Mouse (Mus musculus) ovary, postnatal 10 days (tissue): ENCODE data around the gene Six4.
"Not testable (repeated sequence)": the region's sequence is repeated elsewhere in the genome, so short reads cannot be mapped to it uniquely, and the experiment has no call there.

Experiments used
- DNase-seq: peaks from one replicate; pipeline ENCODE4 v3.0.0; 2022; ENCODE audit warnings: low spot score

Gene Six4

DNA sequence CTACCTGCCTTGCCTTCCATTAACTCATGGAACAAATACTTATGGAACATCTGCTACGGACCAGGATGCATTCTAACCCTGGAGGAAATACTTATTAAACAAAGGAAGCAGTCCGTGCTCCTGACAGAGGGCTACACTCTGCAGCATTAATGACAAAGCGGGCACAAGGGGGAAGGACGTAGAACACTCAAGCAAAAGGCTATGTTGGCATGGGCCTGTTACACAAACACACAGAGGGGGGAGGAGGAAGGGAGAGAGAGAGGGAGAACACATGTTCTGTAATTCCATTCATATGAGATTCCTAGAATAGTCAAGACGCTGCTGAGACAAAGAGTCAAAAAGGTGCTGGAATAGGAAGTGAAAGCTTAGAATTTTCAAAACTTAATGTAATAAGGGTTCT, 24.8 kb downstream of the Six4 start:
- DNase-seq = no peak

DNA sequence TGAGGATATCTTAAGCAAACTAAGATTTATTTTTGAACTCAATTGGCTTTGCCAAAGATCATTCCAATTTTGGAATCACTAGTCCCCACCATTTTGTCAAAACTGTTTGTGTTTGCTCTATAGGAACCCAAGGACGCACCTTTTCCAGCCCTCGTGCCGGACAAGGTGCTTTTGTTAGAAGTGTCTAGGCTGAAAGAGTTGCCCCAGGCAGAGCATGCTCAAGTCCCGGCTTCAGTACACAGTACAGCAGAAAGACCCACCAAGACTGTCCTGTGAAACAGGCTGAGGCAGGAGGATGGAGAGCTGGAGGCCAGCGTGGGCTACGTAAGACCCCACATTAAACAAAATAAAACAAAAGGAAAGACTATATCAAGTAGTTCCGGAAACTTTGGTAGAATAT, 26.2 kb downstream of the Six4 start:
- DNase-seq = no peak

- no peak for DNase-seq
These were observed 27.3 kb downstream of the Six4 start for GRCm38 (mm10) chr12:73085739-73086630.

- no peak for DNase-seq
These were observed 29.5 kb downstream of the Six4 start for GRCm38 (mm10) chr12:73083773-73084172.

DNA sequence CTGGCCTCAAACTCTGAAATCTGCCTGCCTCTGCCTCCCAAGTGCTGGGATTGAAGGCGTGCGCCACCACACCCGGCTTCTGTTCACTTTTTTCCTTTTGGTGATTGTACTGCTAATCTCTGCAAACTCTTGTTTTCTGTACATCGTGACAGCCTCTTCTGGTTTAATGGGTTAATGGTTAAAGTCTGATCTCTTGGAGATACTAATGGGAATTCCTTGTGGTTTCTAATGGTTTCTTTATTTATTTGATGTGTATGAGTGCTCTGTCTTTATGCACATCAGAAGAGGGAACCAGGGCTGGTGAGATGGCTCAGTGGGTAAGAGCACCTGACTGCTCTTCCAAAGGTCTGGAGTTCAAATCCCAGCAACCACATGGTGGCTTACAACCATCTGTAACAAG, 31.4 kb downstream of the Six4 start:
- not testable (repeated sequence) for DNase-seq

DNA sequence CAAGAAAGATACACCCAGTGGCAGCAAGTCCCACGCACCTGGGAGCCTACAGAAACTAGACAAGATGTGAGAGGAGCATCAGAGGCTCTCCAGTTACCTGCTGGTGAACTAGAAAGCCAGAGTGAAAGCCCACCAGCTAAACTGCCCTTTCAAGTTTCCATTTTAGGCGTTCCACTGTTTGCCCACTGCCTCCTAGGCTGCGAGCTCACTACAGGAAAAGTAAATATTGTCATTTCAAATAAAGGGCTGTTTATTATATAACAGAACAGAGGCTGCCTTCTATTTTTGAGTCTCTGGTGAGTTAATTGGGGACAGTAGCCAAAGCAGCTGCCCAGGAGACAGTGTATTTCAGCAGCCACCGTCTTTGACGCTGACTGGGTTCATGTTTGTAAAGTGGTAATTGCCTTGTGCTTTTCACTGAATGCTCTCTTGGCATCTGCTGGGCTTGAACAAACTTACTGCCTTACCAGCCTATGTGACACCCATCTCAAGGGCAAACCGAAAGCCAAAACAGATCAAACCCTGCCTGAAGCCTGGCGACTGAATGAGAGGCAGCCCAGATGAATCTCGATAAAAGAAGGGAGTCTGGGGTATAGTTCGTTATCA, 52.3 kb downstream of the Six4 start:
- no peak for DNase-seq

DNA sequence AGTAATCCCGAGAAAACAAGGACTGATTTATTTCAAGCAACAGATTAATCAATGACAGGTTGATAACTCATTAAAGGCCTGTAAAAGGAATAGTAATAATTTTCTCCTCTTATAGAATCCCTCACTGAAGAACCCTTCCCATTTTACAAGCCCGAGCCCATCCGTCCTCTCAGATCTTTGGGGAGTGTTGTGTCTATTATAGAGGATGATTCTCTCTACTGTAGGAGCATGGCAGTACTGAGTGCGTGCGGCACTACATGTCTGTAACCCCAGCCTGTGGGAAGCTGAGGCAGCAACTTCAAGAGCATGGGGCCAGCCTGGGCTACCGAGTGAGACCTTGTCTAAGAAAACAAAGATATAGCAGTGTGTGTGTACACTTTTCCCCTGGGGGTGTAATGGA, 55.8 kb downstream of the Six4 start:
- DNase-seq = no peak

- no peak for DNase-seq
These were observed 57.8 kb downstream of the Six4 start for GRCm38 (mm10) chr12:73055451-73055850.

GRCm38 (mm10) chr12:73054576-73055185, 58.6 kb downstream of the Six4 start:
- no peak for DNase-seq

GRCm38 (mm10) chr12:73053668-73054241, 59.5 kb downstream of the Six4 start, which contains the start of gene Six1:
Gene Six1, minus strand, starts transcription at chr12:73053887.
- peak; percentile 36 for DNase-seq

DNA sequence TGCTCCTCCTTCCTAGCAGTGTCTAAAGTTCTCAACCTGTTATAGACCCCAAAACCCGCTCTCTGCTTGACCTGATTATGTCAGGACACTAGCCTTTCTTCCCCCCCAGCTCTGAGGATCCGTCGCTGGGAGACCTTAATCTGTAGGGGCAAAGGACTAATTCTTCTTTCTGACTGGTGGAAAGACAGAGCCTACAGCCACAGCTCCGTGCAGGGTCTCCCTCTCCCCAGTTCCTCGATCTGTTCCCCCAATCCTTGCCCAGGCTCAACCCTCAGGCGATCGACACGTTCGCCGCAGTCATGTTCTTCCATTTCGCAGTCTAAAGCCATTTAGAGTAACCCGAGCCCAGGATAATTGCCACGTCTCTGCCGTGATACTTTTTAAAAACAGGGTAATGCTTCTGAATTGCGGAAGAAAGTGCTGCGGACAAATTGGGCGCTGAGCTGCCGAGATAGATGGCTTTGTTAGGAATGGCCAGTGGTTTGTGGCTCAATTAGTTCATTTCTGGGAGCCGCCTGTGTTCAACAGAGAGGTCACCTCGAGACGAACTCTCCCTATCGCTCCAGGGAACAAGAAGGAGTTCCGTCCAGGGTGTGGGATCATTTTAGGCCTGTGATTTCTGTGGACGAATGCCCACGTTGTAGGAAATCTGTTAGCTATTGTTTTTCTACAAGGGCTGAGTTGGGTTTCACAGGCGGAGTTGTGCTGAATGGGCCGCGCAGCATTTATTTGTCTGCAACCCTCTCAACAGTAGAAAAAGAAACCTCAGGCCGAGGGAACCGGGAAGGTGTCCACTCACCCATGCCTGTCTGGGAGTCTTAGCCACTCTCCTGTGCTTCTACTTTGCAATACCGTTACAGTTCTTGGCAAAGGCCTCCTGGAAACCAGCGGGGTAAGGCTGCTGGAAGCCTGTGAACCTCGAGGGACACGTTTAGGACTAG, 60.3 kb downstream of the Six4 start:
- no peak for DNase-seq

DNA sequence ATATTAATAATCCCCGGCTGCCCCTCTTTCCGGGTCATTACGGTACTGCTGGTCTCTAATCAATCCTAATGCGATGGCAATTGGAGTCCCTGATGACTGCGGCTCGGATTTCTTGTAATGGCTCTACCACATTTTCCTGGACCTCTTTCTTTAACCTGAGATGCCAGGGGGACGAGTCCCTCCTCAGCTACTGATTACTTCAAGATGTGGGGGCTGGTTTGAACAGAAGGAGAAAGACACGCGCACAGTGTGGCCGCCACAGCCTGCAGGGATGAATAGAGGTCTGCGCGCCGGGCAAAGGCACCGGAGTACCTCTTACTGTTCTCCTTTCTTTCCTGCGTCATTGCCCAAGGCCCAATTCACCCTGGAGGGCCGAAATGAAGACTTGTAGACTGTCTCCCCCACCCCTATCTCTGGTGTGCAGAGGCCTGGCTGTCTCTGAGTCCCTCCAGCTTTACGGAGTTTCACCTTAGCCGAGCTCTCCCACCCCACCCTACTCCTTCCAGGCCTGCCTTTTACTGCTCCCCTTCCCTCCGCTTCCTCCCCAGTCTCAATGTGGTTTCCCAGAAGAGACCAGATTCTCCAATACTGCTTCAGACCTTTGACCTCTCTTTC, 61.1 kb downstream of the Six4 start:
- no peak for DNase-seq

- DNase-seq = no peak
These were observed 62.3 kb downstream of the Six4 start for GRCm38 (mm10) chr12:73050811-73051580.

DNA sequence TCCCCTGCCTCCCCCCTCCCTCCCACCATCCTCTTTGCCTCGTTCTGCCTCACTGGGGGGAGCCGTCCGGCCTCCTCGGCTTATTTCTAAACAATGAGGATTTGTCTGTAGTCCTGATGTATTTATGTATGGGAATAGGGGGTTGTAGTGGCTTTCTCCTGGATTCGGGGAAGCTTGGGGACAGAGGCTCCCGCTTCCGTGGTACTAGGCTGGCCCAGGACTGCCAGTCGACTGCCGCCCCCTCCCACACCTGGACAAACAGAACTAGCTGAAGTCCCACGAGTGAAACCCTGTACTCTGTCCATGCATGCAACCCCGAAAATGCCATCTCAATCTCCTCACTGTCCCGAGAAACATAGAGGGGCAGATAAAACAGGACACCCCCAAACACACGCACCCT, 63.0 kb downstream of the Six4 start:
- DNase-seq = no peak
